Mouse (Mus musculus) gastrocnemius, postnatal 4 days (tissue): ENCODE data around the gene Usp54. TPM values are rescaled to one million over a fixed set of nuclear protein-coding genes. Genes with fewer than 3 reads are reported as not detected.
"Not testable (repeated sequence)": the region's sequence is repeated elsewhere in the genome, so short reads cannot be mapped to it uniquely, and the experiment has no call there.

Experiments
- DNase-seq, 2 experiments: peaks; one replicate each; pipeline ENCODE4 v3.0.0; 2021 to 2022; ENCODE audit warnings: low spot score in 2 of 2, mixed read lengths in 2 of 2
- total RNA-seq, 2 experiments: library from RNA; stranded (reverse); gene quantifications; 2 replicates each; pipeline ENCODE4 v1.2.3; 2021

Gene Usp54
- total RNA-seq, 2 experiments from 2014 or later = 12.6 to 14.3 TPM

GRCm38 (mm10) chr14:20612820-20613219 is 28.0 kb downstream of the Usp54 start:
- DNase-seq = no peak

DNA sequence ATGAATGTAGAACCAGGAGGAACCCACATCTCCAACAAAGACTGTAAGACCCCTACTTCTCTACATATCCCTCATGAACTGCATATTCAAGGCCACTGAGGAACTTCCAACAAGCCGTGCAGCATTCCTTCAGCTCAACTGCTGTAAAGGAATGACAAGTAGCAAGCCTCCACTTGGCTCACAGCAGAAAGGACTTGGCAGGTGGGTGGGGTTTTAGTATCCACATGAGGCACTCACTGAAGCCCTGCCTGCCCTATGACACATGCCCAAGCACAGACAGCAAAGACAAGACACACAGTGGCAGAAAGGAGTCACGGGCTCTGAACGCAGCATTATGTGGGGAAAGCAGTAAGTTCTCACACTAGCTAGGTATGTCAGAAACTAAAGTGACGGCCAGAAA is 30.7 kb downstream of the Usp54 start:
- peak in 1 of 2 experiments; percentile 19 for DNase-seq

GRCm38 (mm10) chr14:20609519-20609918 is 31.3 kb downstream of the Usp54 start:
- DNase-seq = no peak

DNA sequence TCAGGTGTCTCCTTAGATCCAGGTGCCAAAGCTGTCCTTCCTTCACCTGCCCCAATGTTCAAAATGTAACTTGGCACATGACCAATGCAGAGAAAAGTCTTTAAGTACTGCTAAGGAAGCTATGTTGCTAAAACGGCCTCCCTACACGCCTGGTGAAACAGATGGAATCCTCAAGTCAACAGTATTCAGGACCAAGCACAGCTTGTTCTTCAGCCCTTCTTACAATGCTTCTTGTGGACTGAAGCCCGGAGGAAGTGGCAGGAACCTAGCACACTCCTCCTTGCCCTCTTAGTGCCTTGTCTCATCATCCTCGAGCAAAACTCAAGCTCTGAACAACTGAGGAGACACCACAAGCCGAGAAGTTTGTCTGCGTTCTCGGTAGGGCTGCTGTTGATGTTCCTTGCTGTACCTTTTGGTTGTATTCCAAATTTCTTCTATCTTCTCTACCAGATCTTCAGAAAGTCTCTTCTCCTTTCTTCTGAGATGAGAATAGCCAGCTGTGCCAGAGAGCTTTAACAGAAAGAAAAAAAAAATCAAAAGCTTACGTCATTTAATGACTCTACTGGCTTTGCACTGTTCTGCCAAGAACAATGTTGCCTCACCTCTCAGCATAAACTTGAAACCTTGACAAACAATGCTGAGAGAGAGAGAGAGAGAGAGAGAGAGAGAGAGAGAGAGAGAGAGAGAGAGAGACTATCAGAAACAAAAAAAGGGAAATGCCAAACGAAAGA is 33.3 kb downstream of the Usp54 start:
- no peak for DNase-seq

DNA sequence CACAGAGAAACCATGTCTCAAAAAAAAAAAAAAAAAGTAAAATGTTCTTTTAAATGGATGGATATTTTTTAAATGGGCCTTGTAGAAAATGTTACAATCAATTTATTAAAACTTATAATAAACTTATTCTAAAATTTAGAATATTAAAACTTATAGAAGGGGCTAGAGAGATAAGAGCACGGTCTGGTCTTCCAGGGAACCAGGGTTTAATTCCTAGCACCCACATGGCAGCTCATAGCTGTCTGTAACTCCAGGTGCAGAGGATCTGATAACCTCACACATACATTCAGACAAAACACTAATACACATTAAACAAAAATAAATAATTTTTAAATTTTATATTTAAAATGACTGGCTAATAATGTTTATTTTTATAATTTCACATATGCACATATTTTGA is 39.6 kb downstream of the Usp54 start:
- DNase-seq = no peak

DNA sequence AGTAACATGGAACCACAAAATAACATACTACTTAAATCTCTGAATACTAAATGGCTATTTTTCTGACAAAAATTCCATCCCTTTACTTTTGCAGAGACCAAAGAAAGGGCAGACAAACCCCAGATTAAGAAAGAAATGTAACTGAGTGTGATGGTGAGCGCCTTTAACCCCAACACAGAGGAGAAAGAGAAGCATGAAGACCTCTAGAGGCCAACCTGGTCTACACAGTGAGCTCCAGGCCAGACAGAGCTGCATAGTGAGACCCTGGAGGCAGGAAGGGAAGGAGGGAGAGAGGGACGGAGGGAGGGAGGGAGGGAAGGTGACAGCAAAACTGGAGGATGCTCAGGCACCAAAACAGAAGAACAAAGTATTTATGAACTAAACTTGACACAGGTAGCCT is 40.7 kb downstream of the Usp54 start:
- no peak for DNase-seq

DNA sequence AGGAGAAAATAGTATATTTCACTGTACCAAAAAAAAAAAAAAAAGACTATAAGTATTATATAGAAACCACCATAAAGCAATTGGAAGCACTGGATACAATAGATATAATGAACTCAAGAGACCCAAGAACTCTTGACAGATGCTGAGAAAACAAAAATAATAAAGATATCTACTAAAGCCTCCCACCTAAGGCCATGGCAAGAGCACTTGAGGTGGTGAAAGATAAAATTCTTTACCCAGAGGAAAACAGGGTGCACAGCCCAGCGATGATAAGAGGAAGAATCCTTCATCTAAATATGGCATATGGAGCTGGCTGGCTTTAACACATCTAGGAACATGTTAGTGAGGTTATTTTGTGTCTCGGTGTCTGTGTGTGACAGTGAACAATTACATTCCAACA is 41.3 kb downstream of the Usp54 start:
- no peak for DNase-seq

DNA sequence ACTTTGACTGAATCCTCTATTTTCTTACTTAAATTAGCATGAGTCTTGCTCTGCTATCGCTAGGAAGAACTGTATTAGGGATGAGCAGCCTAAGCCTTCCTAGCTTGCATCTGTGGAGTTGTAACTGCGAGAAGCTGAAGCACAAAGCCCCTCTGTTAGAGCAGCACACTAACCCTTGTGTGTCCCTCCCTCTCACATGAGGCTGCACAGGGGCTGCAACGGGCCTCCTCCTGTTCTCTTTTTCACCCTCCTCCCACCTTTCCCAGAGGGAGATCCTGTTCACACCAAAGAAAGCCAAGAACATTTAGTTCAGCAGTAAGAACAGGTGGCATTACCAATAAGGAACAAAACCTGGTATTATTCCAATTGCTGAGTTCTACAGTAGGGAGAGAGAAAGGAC is 45.1 kb downstream of the Usp54 start:
- DNase-seq = no peak

GRCm38 (mm10) chr14:20587458-20587857 is 53.4 kb downstream of the Usp54 start:
- DNase-seq = no peak

- DNase-seq = no peak
Measured at GRCm38 (mm10) chr14:20578822-20579407, 61.9 kb downstream of the Usp54 start.

DNA sequence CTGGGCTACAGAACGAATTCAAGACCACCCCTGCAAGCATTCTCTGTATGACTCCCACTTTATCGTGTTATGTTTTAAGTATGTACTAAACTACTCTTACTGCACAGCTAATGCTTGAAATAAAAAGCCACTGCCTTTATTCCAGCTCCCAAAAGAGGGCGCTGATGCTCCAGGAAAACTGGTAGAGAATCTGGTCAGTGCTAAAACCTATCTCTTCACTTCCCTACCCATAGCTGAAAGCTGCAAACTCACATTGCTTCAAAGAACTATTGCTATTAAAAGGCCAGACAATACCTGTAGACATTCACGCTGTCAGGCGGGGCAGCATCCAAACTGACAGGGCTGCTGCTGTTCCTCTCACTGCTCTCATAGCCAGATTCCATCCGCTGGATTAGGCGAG is 64.7 kb downstream of the Usp54 start:
- peak; percentile 26 to 68 for DNase-seq

GRCm38 (mm10) chr14:20573196-20573595 is 67.7 kb downstream of the Usp54 start:
- not testable (repeated sequence) for DNase-seq

DNA sequence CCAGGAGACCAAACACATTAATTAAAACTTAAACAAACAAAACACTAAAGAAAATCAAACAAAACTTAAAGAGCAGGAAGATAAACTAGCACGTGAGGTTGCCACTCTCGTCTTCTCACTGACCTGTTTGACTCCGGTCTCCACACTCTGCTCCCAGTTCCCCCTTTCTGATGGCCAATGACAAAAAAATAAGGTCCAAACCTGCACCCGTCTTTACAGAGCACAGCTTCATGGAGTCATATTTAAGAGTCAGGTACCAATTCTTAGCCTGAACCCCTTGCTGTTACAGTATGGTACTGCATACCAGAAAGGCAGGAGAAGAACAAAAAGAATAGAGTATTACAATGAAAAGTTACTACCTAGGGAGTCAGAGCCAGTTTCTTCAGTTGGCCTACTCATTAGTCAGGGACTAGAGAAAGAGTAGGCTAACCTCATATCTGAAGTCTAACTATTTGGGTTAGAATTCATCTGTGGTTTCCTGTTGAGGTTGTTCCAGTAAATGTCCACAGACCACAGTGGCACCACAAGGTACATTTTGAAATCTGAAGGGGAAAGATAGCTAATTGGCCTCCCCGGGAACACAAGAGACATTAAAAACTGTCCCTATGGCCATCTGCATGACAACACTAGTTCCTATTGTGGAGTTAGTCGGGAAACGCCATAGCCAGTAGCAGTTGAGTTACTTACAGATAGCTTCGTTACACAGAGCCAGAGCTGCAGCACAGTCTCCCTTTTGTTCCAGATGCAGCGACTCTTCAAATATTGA is 75.4 kb downstream of the Usp54 start:
- no peak for DNase-seq

DNA sequence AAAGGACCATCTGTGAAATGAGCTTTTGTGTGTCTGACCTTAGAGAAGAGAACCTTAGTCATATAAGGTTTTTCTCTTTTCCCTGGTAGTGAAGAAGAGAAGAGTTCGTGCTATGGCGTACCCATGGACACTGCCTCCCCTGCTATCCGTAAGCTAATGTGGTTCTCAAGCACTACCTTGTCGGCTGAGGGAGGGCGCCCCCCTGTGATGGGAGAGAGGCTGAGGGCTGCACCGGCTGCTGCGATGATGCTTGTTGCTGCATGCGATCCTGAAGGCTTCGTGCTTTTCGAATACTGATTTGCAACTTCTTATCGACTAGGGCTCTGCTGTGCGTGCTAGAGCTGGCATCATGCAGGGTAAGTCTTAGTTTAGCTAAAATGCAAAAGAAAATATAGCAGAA is 76.2 kb downstream of the Usp54 start:
- no peak for DNase-seq

DNA sequence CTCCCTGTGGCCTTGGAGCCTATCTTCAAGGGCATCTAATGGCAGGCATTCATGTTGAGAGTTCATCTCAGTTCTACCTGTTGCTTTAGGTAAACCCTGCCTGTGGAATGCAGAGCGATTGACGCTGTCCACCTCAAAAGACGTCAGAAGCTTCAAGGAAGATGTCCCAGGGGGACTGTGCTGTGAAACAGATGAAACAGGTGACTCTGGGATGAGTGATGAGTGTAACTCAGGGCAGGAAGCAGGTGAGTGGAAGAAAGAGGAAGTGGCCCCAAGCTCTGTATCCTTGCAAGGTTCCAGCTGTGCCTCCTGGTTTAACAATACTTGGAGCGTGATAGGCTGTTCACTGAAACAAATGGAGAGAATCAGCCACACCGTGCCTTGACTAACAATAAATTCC is 79.0 kb downstream of the Usp54 start:
- no peak for DNase-seq

- no peak for DNase-seq
Measured at GRCm38 (mm10) chr14:20550136-20550535, 90.7 kb downstream of the Usp54 start.

DNA sequence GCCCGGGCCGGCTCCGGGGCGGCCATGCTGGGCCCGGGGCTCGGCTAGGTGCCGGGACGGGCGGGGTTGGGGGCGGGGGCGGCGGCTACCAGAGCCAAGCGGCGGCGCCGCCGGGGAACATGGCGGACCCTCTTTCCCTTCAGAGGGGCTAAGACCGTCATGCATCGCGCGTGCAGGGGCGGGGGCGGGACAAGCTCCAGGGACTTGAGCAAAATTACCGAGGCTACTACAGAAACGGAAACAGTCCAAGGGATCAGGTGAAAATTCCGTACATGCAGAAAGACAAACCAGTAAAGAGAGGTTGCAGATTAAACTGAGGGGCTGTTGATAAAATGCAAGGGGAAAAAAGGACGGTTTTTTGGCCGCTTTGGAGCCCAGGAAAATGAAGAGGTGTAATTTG is 94.4 kb downstream of the Usp54 start, which contains the start of gene Ppp3cb:
Ppp3cb (minus strand) TSS at position 159 of the 400 bp plus-strand sequence.
- peak; percentile 70 to 84 for DNase-seq

DNA sequence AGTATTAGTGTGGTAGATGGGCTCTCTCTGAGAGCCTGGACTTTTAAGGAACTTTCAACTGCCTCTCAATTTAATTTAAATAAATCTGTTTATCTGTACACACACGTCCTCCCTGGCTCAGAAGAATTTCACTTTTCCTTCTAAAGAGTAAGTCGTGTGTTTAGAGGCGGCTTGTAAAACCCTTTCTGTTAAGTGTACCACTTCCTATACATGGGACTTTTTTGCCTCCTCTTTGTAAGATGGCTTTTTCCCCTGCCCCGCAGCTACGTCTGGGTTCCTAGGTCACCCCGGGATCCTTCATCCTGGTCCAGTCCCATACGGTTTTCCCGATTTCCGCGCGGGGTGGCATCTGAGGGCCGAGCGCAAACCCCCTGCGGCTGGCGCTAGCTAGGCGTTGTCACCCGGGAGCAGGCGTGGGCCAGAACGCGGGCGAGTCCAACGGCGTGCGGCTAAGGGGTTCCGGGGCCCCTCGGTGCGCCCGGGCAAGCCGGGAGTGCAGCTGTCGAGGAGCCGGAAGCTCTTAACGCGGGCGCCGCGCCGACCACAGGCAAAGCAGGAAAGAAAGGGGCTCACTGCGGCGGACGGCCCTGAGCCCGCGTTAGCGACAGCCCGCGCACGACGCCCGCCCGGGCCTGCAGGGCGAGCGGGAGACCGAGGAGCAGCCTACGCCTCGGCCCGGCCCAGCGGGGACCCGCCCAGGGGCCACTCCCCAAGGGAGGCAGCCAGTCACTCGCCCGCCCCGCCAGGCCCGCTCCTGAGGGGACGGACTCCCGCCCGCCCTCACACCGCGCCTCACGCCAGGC is 95.1 kb downstream of the Usp54 start:
- peak; percentile 83 to 91 for DNase-seq

DNA sequence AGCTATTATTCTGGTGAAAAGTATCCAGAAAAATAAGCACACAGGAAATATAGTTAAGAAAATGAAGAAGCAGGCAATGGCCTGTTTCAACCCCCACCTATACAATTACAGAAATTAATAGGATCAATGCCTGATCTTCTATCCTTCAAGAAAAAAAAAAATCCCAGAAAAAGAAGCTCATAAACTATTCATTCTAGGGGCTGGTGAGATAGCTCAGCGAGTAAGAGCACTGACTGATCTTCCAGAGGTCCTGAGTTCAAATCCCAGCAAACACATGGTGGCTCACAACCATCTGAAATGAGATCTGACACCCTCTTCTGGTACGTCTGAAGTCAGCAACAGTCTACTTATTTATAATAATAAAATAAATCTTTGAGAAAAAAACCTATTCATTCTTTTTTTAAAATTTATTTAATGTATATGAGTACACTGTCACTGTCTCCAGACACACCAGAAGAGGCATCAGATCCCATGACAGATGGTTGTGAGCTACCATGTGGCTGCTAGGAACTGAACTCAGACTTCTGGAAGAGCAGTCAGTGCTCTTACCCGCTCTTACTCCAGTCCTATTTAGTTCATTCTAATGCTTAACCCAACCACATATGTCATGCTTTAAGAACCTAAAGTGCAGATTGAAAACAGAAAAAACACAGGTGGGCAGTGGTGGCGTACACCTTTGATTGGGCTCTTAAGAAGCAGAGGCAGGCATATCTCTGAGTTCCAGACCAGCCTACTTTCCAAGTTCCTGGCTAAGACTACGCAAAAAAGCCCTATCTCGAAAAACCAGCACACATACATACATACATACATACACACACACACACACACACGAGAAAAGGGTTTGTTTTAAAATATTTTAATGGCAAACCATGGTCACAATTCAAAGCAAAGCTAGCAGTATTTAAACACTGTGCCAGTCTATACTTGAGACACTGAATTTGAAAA is 96.1 kb downstream of the Usp54 start:
- no peak for DNase-seq

- no peak for DNase-seq
Measured at GRCm38 (mm10) chr14:20529643-20530042, 111.2 kb downstream of the Usp54 start.
